Mouse (Mus musculus) midbrain, embryonic 10.5 days (tissue): ENCODE measurements at regions not wholly inside any gene's neighbourhood (a gene's known extent, or its start where the extent isn't known, plus 50 kb on each side); places are given as distances from the start of the nearest gene placed in this dataset.
A peak's percentile ranks its signal among the peaks of the same experiment; 100 is the strongest.

Experiments
- DNase-seq: peaks from one replicate; pipeline ENCODE4 v3.0.0-alpha.2; 2017; ENCODE audit warnings: low spot score
- H3K27ac ChIP-seq: fragments of 300-500 bp; sonication (generic); replicated peaks from 2 replicates; pipeline ENCODE4 v1.5.1; 2016; ENCODE audit warnings: mild to moderate bottlenecking
- H3K27me3 ChIP-seq: fragments of 300-500 bp; sonication (generic); 2 replicates; pipeline ENCODE4 v1.6.1; 2016; ENCODE audit warnings: low read depth, mild to moderate bottlenecking; ENCODE audit not compliant: poor library complexity, severe bottlenecking
- H3K36me3 ChIP-seq: fragments of 300-500 bp; sonication (generic); 2 replicates; pipeline ENCODE4 v1.6.1; 2016; ENCODE audit warnings: mild to moderate bottlenecking, moderate library complexity
- H3K4me1 ChIP-seq: fragments of 300-500 bp; sonication (generic); 2 replicates; pipeline ENCODE4 v1.6.1; 2016
- H3K4me3 ChIP-seq: fragments of 300-500 bp; sonication (generic); 2 replicates; pipeline ENCODE4 v1.5.1; 2016; ENCODE audit warnings: mild to moderate bottlenecking, moderate library complexity
- H3K9me3 ChIP-seq: fragments of 300-500 bp; sonication (generic); replicated peaks from 2 replicates; pipeline ENCODE4 v1.6.1; 2016; ENCODE audit warnings: mild to moderate bottlenecking
- WGBS: fragments of 180-500 bp; shearing (Covaris S2); methylation state at CpG from one replicate; pipeline ENCODE4 v1.1.7; 2016; 5-methylcytosine and 5-hydroxymethylcytosine counted together

DNA sequence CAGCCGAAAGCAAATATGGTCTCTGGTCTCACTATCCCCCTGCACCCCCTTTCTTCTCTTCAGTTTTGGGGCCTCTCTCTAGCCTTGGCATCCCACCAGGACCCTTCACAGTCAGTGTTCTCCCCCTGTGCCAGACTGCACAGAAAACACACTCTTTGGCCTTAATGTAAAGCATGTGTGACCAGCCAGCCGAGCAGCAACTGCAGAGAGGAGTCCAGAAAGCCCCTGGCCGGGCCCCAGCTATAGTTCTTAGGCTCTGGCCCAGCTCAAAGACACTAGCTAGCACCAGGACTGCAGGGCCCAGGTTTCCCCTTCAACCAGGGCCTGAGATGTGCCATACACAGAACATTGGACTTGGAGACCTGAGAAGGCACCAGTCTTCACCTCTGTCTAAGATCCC is 299.3 kb upstream of the Rtl1 start:
- Histone ChIP-seq H3K9me3 (no peaks in the 10 kb centered on the region), H3K27ac (peak overlapping the region; percentile 9; the same call in 1 of the 2 replicates), H3K4me3 (no peak overlapping the region), H3K4me1 (peaks cover 6% of the 10 kb centered on the region), H3K27me3 (no peaks in the 10 kb centered on the region), H3K36me3 (no peaks in the 10 kb centered on the region)
- 89% methylated on average over 3 of the region's 3 CpGs for WGBS
- no peak for DNase-seq

DNA sequence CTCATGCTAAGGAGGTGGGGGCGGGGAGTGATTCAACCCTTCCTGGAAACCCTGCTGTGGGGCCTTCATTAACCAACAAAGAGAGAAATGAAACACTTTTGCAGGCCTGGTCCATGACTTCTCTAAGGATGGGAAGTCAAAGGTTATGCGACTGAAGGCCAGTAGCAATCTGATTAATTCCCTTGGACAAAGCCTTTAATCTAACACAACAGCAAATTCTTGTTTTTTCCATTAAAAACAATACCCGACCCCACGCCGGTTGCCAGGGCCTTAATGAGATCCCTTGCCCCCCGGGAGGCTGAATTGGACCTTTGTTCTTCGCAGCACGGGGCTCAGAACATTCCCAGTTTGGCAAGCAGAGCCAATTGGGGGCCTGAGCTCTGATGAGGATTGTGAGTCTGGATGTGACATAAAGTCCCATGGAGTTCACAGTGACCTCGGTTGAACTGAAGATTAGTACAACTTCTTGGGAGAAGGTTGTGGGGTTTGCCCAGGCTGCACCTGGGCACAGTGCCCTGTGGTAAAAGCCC is 310.9 kb upstream of the Rtl1 start:
- H3K27me3 ChIP-seq = no peaks in the 10 kb centered on the region
- no peak overlapping the region for H3K4me3 ChIP-seq
- H3K27ac ChIP-seq = peak overlapping the region; percentile 38
- no peak for DNase-seq
- peaks cover 12% of the 10 kb centered on the region for H3K4me1 ChIP-seq
- no peaks in the 10 kb centered on the region for H3K36me3 ChIP-seq
- no peaks in the 10 kb centered on the region; the same call in 1 of the 2 replicates for H3K9me3 ChIP-seq
- 19% methylated on average over 9 of the region's 9 CpGs for WGBS

DNA sequence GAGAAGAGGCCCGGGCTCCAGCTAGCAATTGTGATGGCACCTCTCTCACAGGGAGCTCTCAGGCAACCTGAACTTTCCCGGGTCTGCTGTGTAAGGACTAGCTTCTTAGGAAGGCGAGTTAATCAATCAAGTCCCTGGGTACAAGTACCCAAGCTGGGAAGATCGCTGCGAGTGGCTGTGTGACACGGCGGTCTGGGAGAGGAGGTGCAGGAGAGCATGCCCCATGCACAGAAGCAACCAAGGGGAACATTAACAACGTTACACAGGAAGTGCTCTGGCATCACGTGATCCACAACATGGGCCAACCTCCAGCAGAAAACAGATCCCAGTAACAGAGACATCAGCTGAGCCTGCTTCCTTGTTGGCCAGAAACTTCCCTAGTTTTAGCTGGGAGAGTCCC is 311.4 kb upstream of the Rtl1 start:
- Histone ChIP-seq H3K9me3 (no peaks in the 10 kb centered on the region; the same call in 1 of the 2 replicates), H3K36me3 (no peaks in the 10 kb centered on the region), H3K27me3 (no peaks in the 10 kb centered on the region), H3K27ac (peak overlapping the region; percentile 38), H3K4me1 (peaks cover 12% of the 10 kb centered on the region), H3K4me3 (no peak overlapping the region)
- DNase-seq = no peak
- 64% methylated on average over 9 of the region's 9 CpGs for WGBS

DNA sequence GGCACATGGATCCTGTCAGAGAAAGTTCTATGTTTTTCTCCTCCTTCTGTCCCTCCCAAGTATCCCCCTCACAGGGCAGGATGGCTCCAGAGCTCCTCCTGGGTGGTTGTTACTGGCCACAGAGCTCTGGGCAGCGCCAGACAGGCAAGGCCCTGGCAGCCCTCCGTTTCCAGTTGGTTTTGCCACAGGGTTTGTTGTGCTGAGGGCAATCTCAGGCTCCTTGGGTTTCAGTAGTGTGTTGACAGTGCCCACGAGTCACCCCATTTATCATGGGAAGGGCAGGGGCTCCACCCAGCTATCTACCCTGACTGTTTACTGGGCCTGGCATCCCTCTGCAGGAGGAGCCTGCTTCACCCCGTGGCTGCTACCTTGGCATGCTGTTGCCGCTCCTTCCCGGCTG is 317.6 kb upstream of the Rtl1 start:
- H3K27ac ChIP-seq = peak overlapping the region; percentile 42; the same call in 1 of the 2 replicates
- H3K27me3 ChIP-seq = no peaks in the 10 kb centered on the region
- no peaks in the 10 kb centered on the region for H3K36me3 ChIP-seq
- WGBS = 80% methylated on average over 6 of the region's 6 CpGs
- peaks cover 5% of the 10 kb centered on the region; the same call in 1 of the 2 replicates for H3K4me1 ChIP-seq
- no peaks in the 10 kb centered on the region for H3K9me3 ChIP-seq
- no peak for DNase-seq
- H3K4me3 ChIP-seq = no peak overlapping the region

DNA sequence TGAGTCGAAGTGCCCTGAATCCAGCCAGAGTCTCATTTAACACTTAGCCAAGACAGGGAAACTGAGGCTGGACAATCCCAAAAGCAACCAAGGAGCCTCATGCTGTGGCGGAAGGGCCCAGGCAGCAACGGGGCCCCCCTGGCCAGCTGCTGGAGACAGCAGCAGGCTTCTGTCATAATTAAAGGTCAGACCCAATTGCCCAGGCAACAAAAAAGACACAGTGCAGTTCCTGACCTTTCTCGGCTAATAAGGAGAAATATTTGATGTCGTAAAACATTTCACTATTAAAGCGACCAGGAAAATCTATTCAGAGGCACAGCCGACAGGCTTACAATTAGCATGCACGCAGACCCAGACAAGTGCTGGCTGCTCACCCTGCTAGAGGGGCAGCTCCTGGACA is 318.8 kb upstream of the Rtl1 start:
- 81% methylated on average over 8 of the region's 8 CpGs for WGBS
- no peak overlapping the region for H3K4me3 ChIP-seq
- no peaks in the 10 kb centered on the region for H3K9me3 ChIP-seq
- DNase-seq = no peak
- H3K27me3 ChIP-seq = no peaks in the 10 kb centered on the region
- no peaks in the 10 kb centered on the region for H3K36me3 ChIP-seq
- peaks cover 5% of the 10 kb centered on the region; the same call in 1 of the 2 replicates for H3K4me1 ChIP-seq
- H3K27ac ChIP-seq = peak overlapping the region; percentile 28; the same call in 1 of the 2 replicates

DNA sequence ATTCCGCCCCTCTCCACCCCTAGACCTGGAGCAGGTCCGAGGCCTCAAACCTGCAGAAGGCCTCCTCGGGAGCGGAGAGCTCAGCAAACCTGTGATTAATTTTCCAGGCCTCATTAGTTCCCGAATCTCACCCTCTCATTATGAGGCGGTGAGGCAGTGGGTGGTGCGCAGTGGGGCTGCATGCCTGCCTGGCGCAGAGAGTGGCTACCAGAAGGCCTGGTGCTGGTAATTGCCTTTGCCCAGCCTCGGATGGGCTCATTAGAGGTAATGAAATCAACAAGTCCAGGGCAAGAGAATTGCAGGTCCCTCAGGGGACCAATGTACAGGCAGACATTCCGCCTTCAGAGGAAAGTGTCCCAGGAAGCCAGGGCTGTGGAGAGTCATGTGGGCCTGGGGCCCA is 322.0 kb upstream of the Rtl1 start:
- Histone ChIP-seq H3K9me3 (no peaks in the 10 kb centered on the region), H3K36me3 (no peaks in the 10 kb centered on the region), H3K4me3 (no peak overlapping the region), H3K27ac (0 out of 2 replicates have a peak overlapping the region, but pooled peaks have one; percentile 30), H3K4me1 (peaks cover 5% of the 10 kb centered on the region; the same call in 1 of the 2 replicates), H3K27me3 (no peaks in the 10 kb centered on the region)
- DNase-seq = no peak
- 86% methylated on average over 10 of the region's 10 CpGs for WGBS

DNA sequence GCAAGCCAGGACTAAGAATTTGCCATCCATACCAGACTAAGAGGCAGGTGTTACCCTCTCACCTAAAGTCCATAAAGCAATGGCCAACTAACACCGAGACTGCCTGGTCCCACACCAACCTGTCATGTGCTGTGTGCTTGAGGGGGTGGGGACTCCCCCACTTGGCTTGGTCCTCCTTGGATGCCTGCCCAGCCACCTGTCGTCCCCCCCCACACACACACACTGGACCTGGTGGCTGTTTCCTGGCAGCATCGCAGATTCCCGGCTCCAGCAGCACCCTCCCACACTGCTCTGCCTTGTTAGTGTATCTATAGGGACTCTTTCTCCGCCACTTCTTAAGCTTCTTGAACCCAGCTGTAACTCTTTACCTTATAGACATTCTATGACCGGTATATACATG is 325.7 kb upstream of the Rtl1 start:
- no peaks in the 10 kb centered on the region for H3K36me3 ChIP-seq
- no peak overlapping the region for H3K27ac ChIP-seq
- no peaks in the 10 kb centered on the region for H3K4me1 ChIP-seq
- no peaks in the 10 kb centered on the region for H3K27me3 ChIP-seq
- no peak overlapping the region for H3K4me3 ChIP-seq
- no peak for DNase-seq
- no peaks in the 10 kb centered on the region for H3K9me3 ChIP-seq
- 93% methylated on average over 6 of the region's 6 CpGs for WGBS

DNA sequence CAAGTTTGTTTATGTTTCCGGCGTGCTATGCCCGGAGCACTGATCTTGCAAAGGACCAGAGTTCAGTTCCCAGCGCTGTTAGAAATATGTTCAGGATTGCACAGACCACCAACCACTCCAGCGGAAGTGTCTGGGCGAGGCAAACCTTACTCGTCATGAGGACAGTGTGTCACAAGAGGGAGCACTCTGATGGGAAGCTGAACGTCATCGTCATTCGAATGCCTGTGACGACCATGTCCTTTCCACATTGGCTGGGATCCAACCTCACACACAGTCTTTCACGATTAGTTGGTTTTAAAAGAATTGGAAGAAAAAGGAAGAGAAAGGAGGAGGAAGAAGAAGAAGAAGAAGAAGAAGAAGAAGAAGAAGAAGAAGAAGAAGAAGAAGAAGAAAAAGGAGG is 326.5 kb upstream of the Rtl1 start:
- Histone ChIP-seq H3K27ac (no peak overlapping the region), H3K9me3 (no peaks in the 10 kb centered on the region), H3K4me1 (no peaks in the 10 kb centered on the region), H3K4me3 (no peak overlapping the region), H3K27me3 (no peaks in the 10 kb centered on the region), H3K36me3 (no peaks in the 10 kb centered on the region)
- no peak for DNase-seq
- 63% methylated on average over 12 of the region's 12 CpGs for WGBS

DNA sequence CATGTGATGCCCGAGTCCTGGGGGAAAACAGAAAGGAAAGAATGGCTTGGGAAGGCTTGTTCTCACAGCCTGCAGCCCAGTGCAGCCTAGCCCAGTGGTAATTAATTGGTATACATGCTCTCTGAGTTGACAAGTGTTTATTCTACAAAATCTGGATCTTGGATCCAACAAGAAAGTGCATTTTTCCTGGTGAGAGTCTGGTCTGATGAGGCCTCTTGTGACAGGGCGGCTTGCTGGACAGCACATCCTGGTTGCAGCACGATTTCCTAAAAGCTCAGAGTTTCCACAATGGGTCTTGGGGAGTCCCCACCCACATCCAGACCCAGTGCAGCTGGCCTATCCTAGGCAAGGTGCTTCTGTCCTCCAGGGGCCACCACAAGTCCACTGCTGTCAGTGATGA is 332.7 kb upstream of the Dio3 start:
- WGBS = 86% methylated on average over 3 of the region's 3 CpGs
- Histone ChIP-seq H3K27ac (peak overlapping the region; percentile 96), H3K9me3 (peaks cover 7% of the 10 kb centered on the region; the same call in 1 of the 2 replicates), H3K36me3 (no peaks in the 10 kb centered on the region), H3K27me3 (peaks cover 3% of the 10 kb centered on the region; the same call in 1 of the 2 replicates), H3K4me1 (peaks cover 63% of the 10 kb centered on the region), H3K4me3 (no peak overlapping the region)
- no peak for DNase-seq

DNA sequence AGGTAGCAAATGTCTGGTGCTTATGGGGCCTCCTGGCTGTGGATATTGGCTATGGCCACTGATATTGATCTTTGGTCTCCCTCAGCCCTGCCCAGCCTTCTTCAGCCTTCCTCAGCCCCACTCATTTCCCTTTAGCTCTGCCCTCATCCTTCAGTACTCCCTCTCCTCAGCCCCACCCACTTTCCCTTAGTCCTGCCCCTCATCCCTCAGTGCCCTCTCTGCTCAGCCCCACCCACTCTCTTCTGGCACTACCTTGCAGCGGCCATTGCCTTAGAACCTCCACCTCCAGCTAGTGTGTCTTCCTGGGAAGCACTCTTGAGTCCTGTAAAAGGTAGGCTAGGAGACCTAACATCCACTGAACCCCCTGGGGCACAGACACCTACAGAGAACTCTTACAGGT is 331.9 kb upstream of the Dio3 start:
- H3K27ac ChIP-seq = peak overlapping the region; percentile 96

DNA sequence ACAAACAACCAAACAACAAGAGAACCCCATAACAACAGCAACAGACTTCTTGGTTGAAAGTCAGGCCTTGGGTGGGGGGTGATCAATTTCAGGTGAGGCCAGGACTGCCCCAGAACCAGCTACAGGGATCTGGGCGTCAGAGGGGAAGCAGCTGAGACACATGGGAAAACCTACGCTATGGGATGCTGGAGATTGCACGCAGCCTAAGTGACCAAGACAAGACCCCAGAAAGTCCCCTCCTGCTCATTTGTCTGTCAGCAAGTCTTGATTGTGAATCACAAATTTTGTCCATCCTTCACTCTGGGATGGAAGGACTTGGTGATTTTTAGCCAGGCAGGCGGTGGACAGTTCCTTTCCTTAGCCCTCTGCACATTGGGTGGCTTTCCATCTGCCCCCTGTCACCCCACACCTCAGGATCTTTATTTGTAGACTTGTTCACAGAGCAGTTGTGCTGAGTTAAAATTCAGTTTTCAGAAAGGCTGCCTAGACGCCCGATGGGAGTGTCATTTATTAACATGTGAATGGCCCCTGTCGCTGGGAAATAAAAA is 330.9 kb upstream of the Dio3 start:
- Histone ChIP-seq H3K4me1 (peaks cover 78% of the 10 kb centered on the region), H3K36me3 (no peaks in the 10 kb centered on the region), H3K9me3 (peaks cover 7% of the 10 kb centered on the region; the same call in 1 of the 2 replicates), H3K27me3 (peaks cover 3% of the 10 kb centered on the region; the same call in 1 of the 2 replicates), H3K27ac (peak overlapping the region; percentile 96), H3K4me3 (peak overlapping the region; percentile 16; the same call in 1 of the 2 replicates)
- WGBS = 12% methylated on average over 7 of the region's 7 CpGs
- no peak for DNase-seq

More for the DNA sequence above, 331.9 kb upstream of the Dio3 start:
- Histone ChIP-seq H3K9me3 (peaks cover 7% of the 10 kb centered on the region; the same call in 1 of the 2 replicates), H3K27me3 (peaks cover 3% of the 10 kb centered on the region; the same call in 1 of the 2 replicates), H3K36me3 (no peaks in the 10 kb centered on the region), H3K4me1 (peaks cover 71% of the 10 kb centered on the region), H3K4me3 (no peak overlapping the region)
- DNase-seq = peak; percentile 15
- 35% methylated on average over 1 of the region's 1 CpGs for WGBS

DNA sequence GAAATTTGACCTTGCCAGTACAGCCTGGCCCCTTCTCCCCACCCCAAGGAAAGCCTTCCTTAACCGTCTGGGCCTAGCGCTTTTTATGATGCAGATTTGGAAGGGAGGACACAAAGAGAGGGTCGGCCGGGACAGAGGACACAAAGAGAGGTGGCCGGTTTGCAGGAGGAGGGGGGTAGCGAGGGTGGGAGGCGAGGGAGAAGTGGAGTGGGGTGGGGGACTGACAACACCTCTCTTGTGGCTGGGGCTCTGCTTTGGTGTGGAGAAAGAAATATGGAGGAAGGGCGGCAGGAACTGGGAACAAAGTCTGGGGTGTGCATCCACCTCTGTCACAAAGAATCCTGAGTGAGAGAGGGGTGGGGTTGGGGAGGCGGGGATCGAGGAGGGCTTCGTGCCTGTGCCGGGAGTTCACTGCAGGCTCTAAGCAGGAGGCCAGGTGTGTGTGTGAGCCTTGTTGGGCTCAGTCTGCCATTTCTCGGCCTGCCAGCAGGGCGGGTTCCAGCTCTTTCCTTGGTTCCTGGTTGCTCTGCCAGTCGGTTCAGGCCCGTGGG is 330.4 kb upstream of the Dio3 start:
- Histone ChIP-seq H3K4me1 (peaks cover 78% of the 10 kb centered on the region), H3K4me3 (peak overlapping the region; percentile 38)
- WGBS = 6% methylated on average over 16 of the region's 16 CpGs

More for the DNA sequence above, 330.4 kb upstream of the Dio3 start:
- peak; percentile 91 for DNase-seq
- H3K27ac ChIP-seq = peak overlapping the region; percentile 96
- no peaks in the 10 kb centered on the region for H3K36me3 ChIP-seq
- H3K27me3 ChIP-seq = peaks cover 3% of the 10 kb centered on the region; the same call in 1 of the 2 replicates
- H3K9me3 ChIP-seq = peaks cover 5% of the 10 kb centered on the region; the same call in 1 of the 2 replicates
